In the genomic region with DNA sequence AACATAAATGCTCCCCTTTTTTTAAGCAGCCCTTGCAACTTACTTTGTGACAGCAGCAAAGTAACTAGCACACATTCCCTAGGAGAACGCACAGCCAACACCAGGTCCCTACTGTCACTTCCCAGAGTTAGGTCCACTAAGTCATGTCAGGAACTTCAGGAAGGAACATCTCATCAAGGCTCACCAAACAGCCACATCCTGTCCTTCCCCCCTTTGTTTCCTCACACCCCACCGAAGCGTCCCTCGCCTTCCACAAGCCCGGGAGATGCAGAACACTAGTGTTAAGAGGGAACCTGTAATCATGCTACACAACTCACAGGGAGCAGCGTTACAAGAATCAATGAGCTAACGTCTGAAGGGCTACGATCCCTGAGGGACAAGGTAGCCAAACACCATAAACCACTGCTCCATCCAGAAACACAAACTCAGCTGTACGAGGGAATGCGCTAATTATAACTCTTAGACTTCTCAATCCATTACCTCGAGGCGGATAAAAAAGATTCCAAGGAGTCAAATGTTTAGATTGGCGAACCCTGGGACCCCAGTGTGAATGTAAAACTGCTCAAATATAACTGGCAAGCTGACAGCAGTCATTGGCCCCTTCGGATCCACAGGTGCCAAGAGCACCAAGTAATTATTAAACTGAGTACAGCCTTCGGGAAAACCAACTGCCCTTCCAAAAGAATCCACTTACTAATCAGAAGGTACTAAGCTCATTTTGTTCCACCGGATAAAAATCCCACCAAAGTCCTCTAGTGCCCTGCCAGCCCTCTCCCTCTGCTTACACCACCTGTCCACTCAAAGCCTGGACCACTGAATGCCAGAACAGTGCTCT, we compare ENCODE assay signal across 12 mouse cellular contexts. TPM values are rescaled to one million over a fixed set of nuclear protein-coding genes. Genes with fewer than 3 reads are reported as not detected.
DNase-seq lines count a peak whose midpoint lies in the region; ATAC-seq and TF ChIP-seq lines count a peak whose summit lies in the region.
"Had no signal": no experiment of that assay in that cellular context is flagged by ENCODE, and none has a peak within 500 bp of the region (broad histone marks: within the 10 kb centered on the region; RNA-seq: fewer than 3 reads in every experiment).

No protein-coding gene starts in this region.

- 0 out of 2 replicates have a peak overlapping the region, but pooled peaks have one; percentile 16 for H3K27ac ChIP-seq in intestine, embryonic 16.5 days (ENCODE audit: low read length)
- no peak overlapping the region for H3K27ac ChIP-seq in intestine, postnatal 0 days (ENCODE audit: low read depth, low read length)
- 0 out of 2 replicates have a peak overlapping the region, but pooled peaks have one; percentile 8 for H3K27ac ChIP-seq in heart, embryonic 10.5 days
- H3K27ac ChIP-seq in kidney, embryonic 15.5 days: no peak overlapping the region
- H3K27ac ChIP-seq in hindbrain, embryonic 11.5 days (ENCODE audit: low read depth, low read length): no peak overlapping the region
- H3K27ac ChIP-seq: embryonic facial prominence, embryonic 10.5 days had no signal

- H3K27me3 ChIP-seq in intestine, embryonic 16.5 days (replicated peaks; ENCODE audit: control insufficient read depth, insufficient read depth, low read length): no peaks in the 10 kb centered on the region
- no peaks in the 10 kb centered on the region for H3K27me3 ChIP-seq in intestine, postnatal 0 days (replicated peaks; ENCODE audit: control insufficient read depth, insufficient read depth, low read length)
- H3K27me3 ChIP-seq in heart, embryonic 10.5 days (ENCODE audit: insufficient read depth, poor library complexity, severe bottlenecking): no peaks in the 10 kb centered on the region
- no peaks in the 10 kb centered on the region for H3K27me3 ChIP-seq in kidney, embryonic 15.5 days
- H3K27me3 ChIP-seq in hindbrain, embryonic 11.5 days (ENCODE audit: control insufficient read depth, insufficient read depth, low read length): no peaks in the 10 kb centered on the region

- H3K9ac ChIP-seq in intestine, embryonic 16.5 days (ENCODE audit: low read depth, low read length): no peak overlapping the region
- H3K9ac ChIP-seq in intestine, postnatal 0 days (ENCODE audit: low read depth, low read length): no peak overlapping the region
- H3K9ac ChIP-seq in kidney, embryonic 15.5 days: no peak overlapping the region
- no peak overlapping the region for H3K9ac ChIP-seq in hindbrain, embryonic 11.5 days (ENCODE audit: low read depth, low read length)

- H3K4me3 ChIP-seq in intestine, embryonic 16.5 days (ENCODE audit: low read length): no peak overlapping the region
- no peak overlapping the region for H3K4me3 ChIP-seq in intestine, postnatal 0 days (ENCODE audit: low read depth, low read length)
- no peak overlapping the region for H3K4me3 ChIP-seq in heart, embryonic 10.5 days
- H3K4me3 ChIP-seq in kidney, embryonic 15.5 days (replicated peaks): no peak overlapping the region
- H3K4me3 ChIP-seq in hindbrain, embryonic 11.5 days (ENCODE audit: low read depth, low read length): no peak overlapping the region
- H3K4me3 ChIP-seq: embryonic facial prominence, embryonic 10.5 days had no signal

- H3K9me3 ChIP-seq in intestine, embryonic 16.5 days (ENCODE audit: control insufficient read depth, low read length): no peaks in the 10 kb centered on the region
- no peaks in the 10 kb centered on the region for H3K9me3 ChIP-seq in intestine, postnatal 0 days (ENCODE audit: control insufficient read depth)
- H3K9me3 ChIP-seq in heart, embryonic 10.5 days: no peaks in the 10 kb centered on the region
- H3K9me3 ChIP-seq in kidney, embryonic 15.5 days (replicated peaks): no peaks in the 10 kb centered on the region
- no peaks in the 10 kb centered on the region for H3K9me3 ChIP-seq in hindbrain, embryonic 11.5 days (ENCODE audit: control insufficient read depth, low read length)
- H3K9me3 ChIP-seq: embryonic facial prominence, embryonic 10.5 days; G1E had no signal

- WGBS in intestine, embryonic 16.5 days: 58% methylated on average over 16 of the region's 16 CpGs
- 55% methylated on average over 16 of the region's 16 CpGs for WGBS in intestine, postnatal 0 days
- 59% methylated on average over 16 of the region's 16 CpGs for WGBS in heart, embryonic 10.5 days
- WGBS in kidney, embryonic 15.5 days: 52% methylated on average over 16 of the region's 16 CpGs
- WGBS in hindbrain, embryonic 11.5 days: 86% methylated on average over 16 of the region's 16 CpGs

- H3K4me1 ChIP-seq in intestine, embryonic 16.5 days (ENCODE audit: control insufficient read depth, insufficient read depth, low read length): peaks cover 29% of the 10 kb centered on the region
- H3K4me1 ChIP-seq in intestine, postnatal 0 days (replicated peaks; ENCODE audit: control insufficient read depth, insufficient read depth, low read length): peaks cover 9% of the 10 kb centered on the region; the same call in 1 of the 2 replicates
- peaks cover 47% of the 10 kb centered on the region for H3K4me1 ChIP-seq in heart, embryonic 10.5 days
- H3K4me1 ChIP-seq in kidney, embryonic 15.5 days: peaks cover 55% of the 10 kb centered on the region
- no peaks in the 10 kb centered on the region for H3K4me1 ChIP-seq in hindbrain, embryonic 11.5 days (replicated peaks; ENCODE audit: control insufficient read depth, insufficient read depth, low read length)

- no peaks in the 10 kb centered on the region for H3K36me3 ChIP-seq in intestine, embryonic 16.5 days (ENCODE audit: control insufficient read depth, insufficient read depth, low read length)
- no peaks in the 10 kb centered on the region for H3K36me3 ChIP-seq in intestine, postnatal 0 days (ENCODE audit: control insufficient read depth, insufficient read depth)
- H3K36me3 ChIP-seq in heart, embryonic 10.5 days: no peaks in the 10 kb centered on the region
- H3K36me3 ChIP-seq in kidney, embryonic 15.5 days: no peaks in the 10 kb centered on the region
- H3K36me3 ChIP-seq in hindbrain, embryonic 11.5 days (ENCODE audit: control insufficient read depth, insufficient read depth, low read length): no peaks in the 10 kb centered on the region
- H3K36me3 ChIP-seq: G1E had no signal

- DNase-seq in heart, embryonic 10.5 days (ENCODE audit: low spot score): no peak
- DNase-seq in lung, postnatal 10 days: peak; percentile 42
- no peak for DNase-seq in embryo, embryonic 11 days
- DNase-seq in hindbrain, embryonic 11.5 days (ENCODE audit: low spot score): no peak
- no peak for DNase-seq in cerebellum, adult 11-12 months
- DNase-seq: cerebellum, adult 8-10 months had no signal

- no peak for ATAC-seq in intestine, embryonic 16.5 days
- no peak for ATAC-seq in intestine, postnatal 0 days
- ATAC-seq in kidney, embryonic 15.5 days (replicated peaks; ENCODE audit: low FRiP score): no peak
- no peak for ATAC-seq in hindbrain, embryonic 11.5 days (ENCODE audit: low FRiP score)
- ATAC-seq: inflammation-experienced regulatory T-cells, adult 6 months had no signal

- no peak overlapping the region for H3K4me2 ChIP-seq in intestine, embryonic 16.5 days (ENCODE audit: low read depth, low read length)
- H3K4me2 ChIP-seq in intestine, postnatal 0 days (replicated peaks; ENCODE audit: low read depth): no peak overlapping the region
- H3K4me2 ChIP-seq in kidney, embryonic 15.5 days: 0 out of 2 replicates have a peak overlapping the region, but pooled peaks have one; percentile 1
- no peak overlapping the region for H3K4me2 ChIP-seq in hindbrain, embryonic 11.5 days (replicated peaks; ENCODE audit: low read depth, low read length)

- TF ChIP-seq CTCF in intestine, postnatal 0 days (IDR thresholded peaks at IDR 0.05; ENCODE audit: low read depth): no peak

RNA-seq across cellular contexts. Expression of gene Myo1b, which starts 22.1 kb away (rescaled TPM):
- 30.8 and 40.8 TPM in 2 replicates for polyA plus RNA-seq in intestine, embryonic 16.5 days (2015; fragmentation: Nextera tagmentation; extraction: Ambion mirVana)
- 15.8 and 18.4 TPM in 2 replicates for polyA plus RNA-seq in intestine, postnatal 0 days (2015; fragmentation: Nextera tagmentation; extraction: Ambion mirVana)
- polyA plus RNA-seq in heart, embryonic 10.5 days (2016; fragmentation: Nextera tagmentation; extraction: Ambion mirVana): 38.2 and 48.2 TPM in 2 replicates
- 72.4 and 77.0 TPM in 2 replicates for polyA plus RNA-seq in kidney, embryonic 15.5 days (2015; fragmentation: Nextera tagmentation; extraction: Ambion mirVana)
- 116 and 156 TPM in 2 replicates for polyA plus RNA-seq in hindbrain, embryonic 11.5 days (2014; fragmentation: Nextera tagmentation; extraction: Ambion mirVana)
- polyA plus RNA-seq: G1E had no signal

Comparison
In these comparisons a context has a peak if more than half of its experiments do, and no peak if none do; other contexts are left out.
1. H3K27ac ChIP-seq: peak in intestine, embryonic 16.5 days (single experiment) and heart, embryonic 10.5 days (single experiment); none in intestine, postnatal 0 days (single experiment), kidney, embryonic 15.5 days (single experiment) and hindbrain, embryonic 11.5 days (single experiment).